Mouse (Mus musculus): ENCODE data around the gene Hnrnpdl. TPM values are rescaled to one million over a fixed set of nuclear protein-coding genes. Genes with fewer than 3 reads are reported as not detected.

Gene Hnrnpdl
- polyA plus RNA-seq, 1 experiment from 2014 or later: 95.1 TPM

GRCm38 (mm10) chr5:100046096-100046495, 6.6 kb upstream of the Hnrnpdl start:
- 83% methylated on average over 3 of the region's 3 CpGs for WGBS
- no peak overlapping the region for H3K9ac ChIP-seq (ENCODE audit: low read length)
- no peaks in the 10 kb centered on the region for H3K27me3 ChIP-seq (ENCODE audit: control insufficient read depth, insufficient read depth, low read length)
- no peak overlapping the region for H3K27ac ChIP-seq (replicated peaks in 1 of 2; ENCODE audit: control insufficient read depth in 1 of 2, insufficient read depth in 1 of 2, low read depth in 2 of 2, low read length in 2 of 2)
- ATAC-seq (ENCODE audit: insufficient number of reproducible peaks, insufficient read depth, low FRiP score, low read depth): no peak
- H3K36me3 ChIP-seq (ENCODE audit: control insufficient read depth, insufficient read depth, low read length): no peaks in the 10 kb centered on the region
- H3K9me3 ChIP-seq (ENCODE audit: control insufficient read depth, low read length): no peaks in the 10 kb centered on the region
- H3K4me2 ChIP-seq (ENCODE audit: low read length): no peak overlapping the region
- peaks cover 13 to 32% of the 10 kb centered on the region in 2 experiments for H3K4me1 ChIP-seq (ENCODE audit: control insufficient read depth in 2 of 2, insufficient read depth in 2 of 2, low read length in 2 of 2)
- no peak overlapping the region for H3K4me3 ChIP-seq (ENCODE audit: control insufficient read depth in 1 of 2, insufficient read depth in 1 of 2, low read depth in 1 of 2, low read length in 2 of 2)

- Histone ChIP-seq H3K4me3 (ENCODE audit: control insufficient read depth in 1 of 2, insufficient read depth in 1 of 2, low read depth in 1 of 2, low read length in 2 of 2) (no peak overlapping the region), H3K36me3 (ENCODE audit: control insufficient read depth, insufficient read depth, low read length) (no peaks in the 10 kb centered on the region), H3K4me2 (ENCODE audit: low read length) (no peak overlapping the region), H3K4me1 (ENCODE audit: control insufficient read depth in 2 of 2, insufficient read depth in 2 of 2, low read length in 2 of 2) (peaks cover 13 to 38% of the 10 kb centered on the region in 2 experiments), H3K27ac (replicated peaks in 1 of 2; ENCODE audit: control insufficient read depth in 1 of 2, insufficient read depth in 1 of 2, low read depth in 2 of 2, low read length in 2 of 2) (no peak overlapping the region), H3K27me3 (ENCODE audit: control insufficient read depth, insufficient read depth, low read length) (no peaks in the 10 kb centered on the region), H3K9ac (ENCODE audit: low read length) (no peak overlapping the region), H3K9me3 (ENCODE audit: control insufficient read depth, low read length) (no peaks in the 10 kb centered on the region)
- no peak for ATAC-seq (ENCODE audit: insufficient number of reproducible peaks, insufficient read depth, low FRiP score, low read depth)
- 73% methylated on average over 5 of the region's 5 CpGs for WGBS
Measured at GRCm38 (mm10) chr5:100044621-100045020, 5.2 kb upstream of the Hnrnpdl start.

- no peak overlapping the region for H3K4me2 ChIP-seq (ENCODE audit: low read length)
- H3K4me1 ChIP-seq (ENCODE audit: control insufficient read depth in 2 of 2, insufficient read depth in 2 of 2, low read length in 2 of 2): peaks cover 13 to 38% of the 10 kb centered on the region in 2 experiments
- no peak overlapping the region for H3K4me3 ChIP-seq (ENCODE audit: control insufficient read depth in 1 of 2, insufficient read depth in 1 of 2, low read depth in 1 of 2, low read length in 2 of 2)
- ATAC-seq (ENCODE audit: insufficient number of reproducible peaks, insufficient read depth, low FRiP score, low read depth): no peak
- no peak overlapping the region for H3K27ac ChIP-seq (replicated peaks in 1 of 2; ENCODE audit: control insufficient read depth in 1 of 2, insufficient read depth in 1 of 2, low read depth in 2 of 2, low read length in 2 of 2)
- H3K9ac ChIP-seq (ENCODE audit: low read length): no peak overlapping the region
- 86% methylated on average over 4 of the region's 4 CpGs for WGBS
- H3K27me3 ChIP-seq (ENCODE audit: control insufficient read depth, insufficient read depth, low read length): no peaks in the 10 kb centered on the region
- no peaks in the 10 kb centered on the region for H3K9me3 ChIP-seq (ENCODE audit: control insufficient read depth, low read length)
- H3K36me3 ChIP-seq (ENCODE audit: control insufficient read depth, insufficient read depth, low read length): no peaks in the 10 kb centered on the region
Measured at GRCm38 (mm10) chr5:100044030-100044429, 4.6 kb upstream of the Hnrnpdl start.

GRCm38 (mm10) chr5:100043361-100043760, 3.9 kb upstream of the Hnrnpdl start:
- Histone ChIP-seq H3K27ac (replicated peaks in 1 of 2; ENCODE audit: control insufficient read depth in 1 of 2, insufficient read depth in 1 of 2, low read depth in 2 of 2, low read length in 2 of 2) (no peak overlapping the region), H3K4me2 (ENCODE audit: low read length) (no peak overlapping the region), H3K4me3 (ENCODE audit: control insufficient read depth in 1 of 2, insufficient read depth in 1 of 2, low read depth in 1 of 2, low read length in 2 of 2) (no peak overlapping the region), H3K27me3 (ENCODE audit: control insufficient read depth, insufficient read depth, low read length) (no peaks in the 10 kb centered on the region), H3K9ac (ENCODE audit: low read length) (no peak overlapping the region), H3K36me3 (ENCODE audit: control insufficient read depth, insufficient read depth, low read length) (no peaks in the 10 kb centered on the region), H3K9me3 (ENCODE audit: control insufficient read depth, low read length) (no peaks in the 10 kb centered on the region), H3K4me1 (ENCODE audit: control insufficient read depth in 2 of 2, insufficient read depth in 2 of 2, low read length in 2 of 2) (peaks cover 13 to 38% of the 10 kb centered on the region in 2 experiments)
- ATAC-seq (ENCODE audit: insufficient number of reproducible peaks, insufficient read depth, low FRiP score, low read depth): no peak
- 59% methylated on average over 5 of the region's 5 CpGs for WGBS

GRCm38 (mm10) chr5:100042467-100042866, 3.0 kb upstream of the Hnrnpdl start:
- ATAC-seq (ENCODE audit: insufficient number of reproducible peaks, insufficient read depth, low FRiP score, low read depth): no peak
- Histone ChIP-seq H3K4me2 (ENCODE audit: low read length) (no peak overlapping the region), H3K4me3 (ENCODE audit: control insufficient read depth in 1 of 2, insufficient read depth in 1 of 2, low read depth in 1 of 2, low read length in 2 of 2) (no peak overlapping the region), H3K27me3 (ENCODE audit: control insufficient read depth, insufficient read depth, low read length) (no peaks in the 10 kb centered on the region), H3K27ac (replicated peaks in 1 of 2; ENCODE audit: control insufficient read depth in 1 of 2, insufficient read depth in 1 of 2, low read depth in 2 of 2, low read length in 2 of 2) (no peak overlapping the region), H3K9me3 (ENCODE audit: control insufficient read depth, low read length) (no peaks in the 10 kb centered on the region), H3K9ac (ENCODE audit: low read length) (no peak overlapping the region), H3K36me3 (ENCODE audit: control insufficient read depth, insufficient read depth, low read length) (peaks cover 5% of the 10 kb centered on the region), H3K4me1 (ENCODE audit: control insufficient read depth in 2 of 2, insufficient read depth in 2 of 2, low read length in 2 of 2) (peaks cover 8 to 31% of the 10 kb centered on the region in 2 experiments)
- WGBS: 86% methylated on average over 8 of the region's 8 CpGs

GRCm38 (mm10) chr5:100041272-100041671, 1.8 kb upstream of the Hnrnpdl start:
- no peak overlapping the region for H3K4me3 ChIP-seq (ENCODE audit: control insufficient read depth in 1 of 2, insufficient read depth in 1 of 2, low read depth in 1 of 2, low read length in 2 of 2)
- ATAC-seq (ENCODE audit: insufficient number of reproducible peaks, insufficient read depth, low FRiP score, low read depth): no peak
- no peaks in the 10 kb centered on the region for H3K9me3 ChIP-seq (ENCODE audit: control insufficient read depth, low read length)
- no peak overlapping the region for H3K27ac ChIP-seq (replicated peaks in 1 of 2; ENCODE audit: control insufficient read depth in 1 of 2, insufficient read depth in 1 of 2, low read depth in 2 of 2, low read length in 2 of 2)
- peaks cover 2 to 35% of the 10 kb centered on the region in 2 experiments; a peak in 3 of 4 replicates for H3K4me1 ChIP-seq (ENCODE audit: control insufficient read depth in 2 of 2, insufficient read depth in 2 of 2, low read length in 2 of 2)
- H3K4me2 ChIP-seq (ENCODE audit: low read length): peak overlapping the region; percentile 79
- H3K27me3 ChIP-seq (ENCODE audit: control insufficient read depth, insufficient read depth, low read length): no peaks in the 10 kb centered on the region
- 88% methylated on average over 4 of the region's 4 CpGs for WGBS
- H3K9ac ChIP-seq (ENCODE audit: low read length): no peak overlapping the region
- H3K36me3 ChIP-seq (ENCODE audit: control insufficient read depth, insufficient read depth, low read length): peaks cover 16% of the 10 kb centered on the region

- peak overlapping the region; percentile 79 for H3K4me2 ChIP-seq (ENCODE audit: low read length)
- peak overlapping the region; percentile 86 to 95 for H3K4me3 ChIP-seq (ENCODE audit: control insufficient read depth in 1 of 2, insufficient read depth in 1 of 2, low read depth in 1 of 2, low read length in 2 of 2)
- no peaks in the 10 kb centered on the region for H3K27me3 ChIP-seq (ENCODE audit: control insufficient read depth, insufficient read depth, low read length)
- peaks cover 2 to 40% of the 10 kb centered on the region in 2 experiments; a peak in 3 of 4 replicates for H3K4me1 ChIP-seq (ENCODE audit: control insufficient read depth in 2 of 2, insufficient read depth in 2 of 2, low read length in 2 of 2)
- ATAC-seq (ENCODE audit: insufficient number of reproducible peaks, insufficient read depth, low FRiP score, low read depth): no peak
- peak overlapping the region; percentile 99 for H3K9ac ChIP-seq (ENCODE audit: low read length)
- H3K9me3 ChIP-seq (ENCODE audit: control insufficient read depth, low read length): no peaks in the 10 kb centered on the region
- 2% methylated on average over 19 of the region's 19 CpGs for WGBS
- H3K27ac ChIP-seq (replicated peaks in 1 of 2; ENCODE audit: control insufficient read depth in 1 of 2, insufficient read depth in 1 of 2, low read depth in 2 of 2, low read length in 2 of 2): peak overlapping the region; percentile 90 to 98
- H3K36me3 ChIP-seq (ENCODE audit: control insufficient read depth, insufficient read depth, low read length): peaks cover 26% of the 10 kb centered on the region
Measured at GRCm38 (mm10) chr5:100040281-100040784, 869 bp upstream of the Hnrnpdl start.

All from heart, embryonic 14.5 days (tissue).